32 mouse cellular contexts compared by ENCODE assay signal in the genomic region with DNA sequence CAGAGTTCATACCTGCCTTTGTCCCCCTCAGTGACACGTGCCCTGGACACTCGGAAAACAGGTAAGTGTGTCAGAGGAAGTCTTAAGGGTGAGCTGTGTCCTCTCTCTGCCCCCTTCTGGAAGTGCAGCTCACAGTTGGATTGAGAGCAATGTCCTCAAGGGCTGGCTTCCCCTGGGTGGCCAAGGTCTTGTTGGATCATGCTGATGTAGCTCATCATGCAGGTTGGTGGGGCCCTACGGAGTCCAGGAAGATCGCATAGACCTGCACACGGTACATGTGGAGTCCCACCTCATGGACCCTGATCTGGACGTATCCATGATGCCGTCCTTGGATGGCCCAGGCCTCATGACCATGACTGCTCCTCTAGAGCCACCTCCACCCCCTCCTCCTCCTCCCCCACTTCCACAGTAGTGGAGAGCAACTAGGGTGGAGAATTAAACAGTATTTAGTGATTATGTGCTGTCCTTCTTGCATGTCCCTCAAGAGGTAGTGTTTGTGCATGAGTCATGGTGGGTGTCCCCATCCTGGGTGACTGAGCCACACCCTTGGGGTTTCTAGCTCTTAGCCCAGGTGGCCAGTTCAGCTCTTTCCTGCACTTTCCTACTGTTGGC. TPM values are rescaled to one million over a fixed set of nuclear protein-coding genes. Genes with fewer than 3 reads are reported as not detected.
DNase-seq lines count a peak whose midpoint lies in the region; ATAC-seq and TF ChIP-seq lines count a peak whose summit lies in the region.
"Had no signal": no experiment of that assay in that cellular context is flagged by ENCODE, and none has a peak within 500 bp of the region (broad histone marks: within the 10 kb centered on the region; RNA-seq: fewer than 3 reads in every experiment).

No protein-coding gene starts in this region.

- no peak overlapping the region for H3K4me3 ChIP-seq in forebrain, postnatal 0 days (ENCODE audit: low read depth, low read length)
- H3K4me3 ChIP-seq in forebrain, embryonic 15.5 days: no peak overlapping the region
- no peak overlapping the region for H3K4me3 ChIP-seq in cortical plate, adult 2 months (ENCODE audit: insufficient read depth, low read length)
- no peak overlapping the region for H3K4me3 ChIP-seq in stomach, postnatal 0 days (ENCODE audit: low read depth, low read length)
- H3K4me3 ChIP-seq: embryonic facial prominence, embryonic 12.5 days; hindbrain, embryonic 10.5 days; limb, embryonic 10.5 days; limb, embryonic 15.5 days; liver, embryonic 13.5 days; megakaryocyte, embryonic 14.5 days; midbrain, embryonic 12.5 days; stomach, embryonic 15.5 days had no signal

- no peaks in the 10 kb centered on the region for H3K9me3 ChIP-seq in forebrain, postnatal 0 days (ENCODE audit: low read length)
- H3K9me3 ChIP-seq in forebrain, embryonic 15.5 days: no peaks in the 10 kb centered on the region
- H3K9me3 ChIP-seq in stomach, postnatal 0 days (ENCODE audit: control insufficient read depth, low read length): no peaks in the 10 kb centered on the region
- H3K9me3 ChIP-seq: embryonic facial prominence, embryonic 12.5 days; G1E; hindbrain, embryonic 10.5 days; hindbrain, embryonic 15.5 days; limb, embryonic 10.5 days; limb, embryonic 15.5 days; liver, embryonic 13.5 days; megakaryocyte, embryonic 14.5 days; midbrain, embryonic 12.5 days; neural tube, embryonic 13.5 days; stomach, embryonic 15.5 days had no signal

- 86% methylated on average over 7 of the region's 7 CpGs for WGBS in forebrain, postnatal 0 days
- 80% methylated on average over 7 of the region's 7 CpGs for WGBS in forebrain, embryonic 15.5 days
- WGBS in stomach, postnatal 0 days: 68% methylated on average over 7 of the region's 7 CpGs

- no peak overlapping the region for H3K27ac ChIP-seq in forebrain, postnatal 0 days (ENCODE audit: low read depth, low read length)
- H3K27ac ChIP-seq in forebrain, embryonic 15.5 days (replicated peaks): no peak overlapping the region
- no peak overlapping the region for H3K27ac ChIP-seq in cortical plate, adult 2 months (ENCODE audit: insufficient read depth, low read length)
- peak overlapping the region; percentile 94 for H3K27ac ChIP-seq in stomach, postnatal 0 days (replicated peaks)
- H3K27ac ChIP-seq: embryonic facial prominence, embryonic 12.5 days; gastrocnemius, adult 2 months; hindbrain, embryonic 10.5 days; hindbrain, embryonic 15.5 days; limb, embryonic 10.5 days; limb, embryonic 15.5 days; liver, embryonic 13.5 days; midbrain, embryonic 12.5 days; neural tube, embryonic 13.5 days had no signal

- no peak for TF ChIP-seq EP300 in stomach, postnatal 0 days (optimal IDR thresholded peaks at IDR 0.05)

- H3K4me2 ChIP-seq in forebrain, postnatal 0 days (ENCODE audit: low read depth): no peak overlapping the region
- H3K4me2 ChIP-seq in forebrain, embryonic 15.5 days (replicated peaks): no peak overlapping the region
- H3K4me2 ChIP-seq in stomach, postnatal 0 days (replicated peaks; ENCODE audit: low read depth): no peak overlapping the region
- H3K4me2 ChIP-seq: embryonic facial prominence, embryonic 12.5 days; limb, embryonic 15.5 days; liver, embryonic 13.5 days; midbrain, embryonic 12.5 days had no signal

- peak; percentile 48 for DNase-seq in cerebellum, adult 11-12 months
- no peak for DNase-seq in cerebellum, adult 11 months
- DNase-seq in forebrain, postnatal 0 days: no peak
- peak; percentile 52 for DNase-seq in stomach, postnatal 0 days (ENCODE audit: low spot score)
- DNase-seq in spleen, postnatal 4 days (ENCODE audit: low spot score in 2 of 2): no peak
- DNase-seq: embryo, embryonic 11 days; layer of hippocampus, postnatal 36 days; liver, embryonic 13.5 days had no signal

- H3K4me1 ChIP-seq in forebrain, postnatal 0 days (ENCODE audit: insufficient read depth): peaks cover 8% of the 10 kb centered on the region; the same call in 1 of the 2 replicates
- H3K4me1 ChIP-seq in forebrain, embryonic 15.5 days: peaks cover 34% of the 10 kb centered on the region
- peaks cover 3% of the 10 kb centered on the region; the same call in 1 of the 2 replicates for H3K4me1 ChIP-seq in cortical plate, adult 2 months (ENCODE audit: control insufficient read depth, insufficient read depth, low read length)
- peaks cover 8% of the 10 kb centered on the region; the same call in 1 of the 2 replicates for H3K4me1 ChIP-seq in stomach, postnatal 0 days (replicated peaks; ENCODE audit: control insufficient read depth, insufficient read depth)

- TF ChIP-seq CTCF in forebrain, postnatal 0 days (IDR thresholded peaks at IDR 0.05; ENCODE audit: low read depth): 0 out of 2 replicates have a peak, but pooled peaks have one; percentile 4
- TF ChIP-seq CTCF in cortical plate, adult 2 months (IDR thresholded peaks at IDR 0.05; ENCODE audit: extremely low read depth, insufficient read depth, low read length): no peak
- TF ChIP-seq CTCF in stomach, postnatal 0 days (IDR thresholded peaks at IDR 0.05; ENCODE audit: low read depth): no peak

- peaks cover 25% of the 10 kb centered on the region for H3K36me3 ChIP-seq in forebrain, postnatal 0 days (ENCODE audit: insufficient read depth)
- peaks cover 23% of the 10 kb centered on the region for H3K36me3 ChIP-seq in forebrain, embryonic 15.5 days
- H3K36me3 ChIP-seq in stomach, postnatal 0 days (ENCODE audit: control insufficient read depth, insufficient read depth, low read length): peaks cover 9% of the 10 kb centered on the region

- no peak for ATAC-seq in forebrain, postnatal 0 days
- ATAC-seq in forebrain, embryonic 15.5 days (replicated peaks): no peak
- no peak for ATAC-seq in stomach, postnatal 0 days (ENCODE audit: low FRiP score, low TSS enrichment)
- ATAC-seq: forebrain, embryonic 14.5 days; inflammation-experienced regulatory T-cells, adult 6 months; lung, postnatal 0 days had no signal

- peaks cover 37% of the 10 kb centered on the region for H3K27me3 ChIP-seq in forebrain, postnatal 0 days (ENCODE audit: insufficient read depth, low read length)
- H3K27me3 ChIP-seq in forebrain, embryonic 15.5 days: peaks cover 59% of the 10 kb centered on the region
- H3K27me3 ChIP-seq in stomach, postnatal 0 days (ENCODE audit: control insufficient read depth, insufficient read depth, low read length): peaks cover 8% of the 10 kb centered on the region; the same call in 1 of the 2 replicates

- H3K9ac ChIP-seq in forebrain, postnatal 0 days: no peak overlapping the region
- no peak overlapping the region for H3K9ac ChIP-seq in forebrain, embryonic 15.5 days (replicated peaks)
- H3K9ac ChIP-seq in stomach, postnatal 0 days (ENCODE audit: low read length): no peak overlapping the region
- H3K9ac ChIP-seq: embryonic facial prominence, embryonic 12.5 days; limb, embryonic 15.5 days; liver, embryonic 13.5 days; midbrain, embryonic 12.5 days; neural tube, embryonic 13.5 days; stomach, embryonic 15.5 days had no signal

- peak; percentile 48 for TF ChIP-seq POLR2A in cortical plate, adult 2 months (IDR thresholded peaks at IDR 0.05; ENCODE audit: extremely low read depth, insufficient read depth, low read length)

RNA-seq across cellular contexts. Expression of gene Lrrc26, which starts 0.9 kb away (rescaled TPM):
- not detected in 2 replicates for total RNA-seq in forebrain, postnatal 0 days (2014; rRNA removed)
- 0.15 TPM in 1 of 2 replicates, not detected in the other for polyA plus RNA-seq in forebrain, postnatal 0 days (2015; fragmentation: Nextera tagmentation; extraction: Ambion mirVana)
- polyA plus RNA-seq in forebrain, embryonic 15.5 days (2015; fragmentation: Nextera tagmentation; extraction: Ambion mirVana): not detected in 2 replicates
- polyA plus RNA-seq in cortical plate, adult 2 months (2012; rRNA removed): not detected in 2 replicates
- 34.9 and 42.1 TPM in 2 replicates for polyA plus RNA-seq in stomach, postnatal 0 days (2015; fragmentation: Nextera tagmentation; extraction: Ambion mirVana)
- total RNA-seq: adrenal gland, postnatal 10 days; G1E; gastrocnemius, adult 2 months; layer of hippocampus, adult 8-10 months; layer of hippocampus, postnatal 36 days; midbrain, postnatal 0 days had no signal
- polyA plus RNA-seq: embryonic facial prominence, embryonic 12.5 days; forebrain, embryonic 14.5 days; G1E; heart, embryonic 14.5 days; hindbrain, embryonic 10.5 days; hindbrain, embryonic 15.5 days; inflammation-experienced regulatory T-cells, adult 6 months; kidney, embryonic 16.5 days; limb, embryonic 10.5 days; liver, embryonic 13.5 days; midbrain, embryonic 12.5 days; neural tube, embryonic 13.5 days had no signal

RNA-seq across cellular contexts. Expression of gene Tmem210, which starts 0.9 kb away (rescaled TPM):
- not detected in 2 replicates for total RNA-seq in forebrain, postnatal 0 days (2014; rRNA removed)
- not detected in 2 replicates for polyA plus RNA-seq in forebrain, postnatal 0 days (2015; fragmentation: Nextera tagmentation; extraction: Ambion mirVana)
- not detected in 2 replicates for polyA plus RNA-seq in forebrain, embryonic 15.5 days (2015; fragmentation: Nextera tagmentation; extraction: Ambion mirVana)
- polyA plus RNA-seq in cortical plate, adult 2 months (2012; rRNA removed): not detected in 2 replicates
- polyA plus RNA-seq in stomach, postnatal 0 days (2015; fragmentation: Nextera tagmentation; extraction: Ambion mirVana): not detected in 2 replicates
- total RNA-seq: adrenal gland, postnatal 10 days; G1E; gastrocnemius, adult 2 months; heart, postnatal 14 days; layer of hippocampus, adult 8-10 months; layer of hippocampus, postnatal 36 days; midbrain, postnatal 0 days had no signal
- polyA plus RNA-seq: embryonic facial prominence, embryonic 12.5 days; forebrain, embryonic 14.5 days; G1E; heart, embryonic 14.5 days; hindbrain, embryonic 10.5 days; hindbrain, embryonic 15.5 days; inflammation-experienced regulatory T-cells, adult 6 months; kidney, adult 2 months; kidney, embryonic 16.5 days; limb, embryonic 10.5 days; limb, embryonic 15.5 days; liver, embryonic 13.5 days; lung, postnatal 0 days; midbrain, embryonic 12.5 days; midbrain, postnatal 0 days; neural tube, embryonic 13.5 days; stomach, embryonic 15.5 days; thymus, postnatal 0 days had no signal

RNA-seq across cellular contexts. Expression of gene Anapc2, which starts 16.6 kb away (rescaled TPM):
- total RNA-seq in forebrain, postnatal 0 days (2014; rRNA removed): 30.2 and 37.9 TPM in 2 replicates
- polyA plus RNA-seq in forebrain, postnatal 0 days (2015; fragmentation: Nextera tagmentation; extraction: Ambion mirVana): 90.7 and 108 TPM in 2 replicates
- polyA plus RNA-seq in forebrain, embryonic 15.5 days (2015; fragmentation: Nextera tagmentation; extraction: Ambion mirVana): 148 and 150 TPM in 2 replicates
- 75.7 and 76.5 TPM in 2 replicates for polyA plus RNA-seq in cortical plate, adult 2 months (2012; rRNA removed)
- 57.5 and 59.6 TPM in 2 replicates for polyA plus RNA-seq in stomach, postnatal 0 days (2015; fragmentation: Nextera tagmentation; extraction: Ambion mirVana)

RNA-seq across cellular contexts. Expression of gene Ssna1, which starts 16.6 kb away (rescaled TPM):
- 108 and 127 TPM in 2 replicates for total RNA-seq in forebrain, postnatal 0 days (2014; rRNA removed)
- 189 and 195 TPM in 2 replicates for polyA plus RNA-seq in forebrain, postnatal 0 days (2015; fragmentation: Nextera tagmentation; extraction: Ambion mirVana)
- 209 and 225 TPM in 2 replicates for polyA plus RNA-seq in forebrain, embryonic 15.5 days (2015; fragmentation: Nextera tagmentation; extraction: Ambion mirVana)
- polyA plus RNA-seq in cortical plate, adult 2 months (2012; rRNA removed): 87.9 and 93.2 TPM in 2 replicates
- polyA plus RNA-seq in stomach, postnatal 0 days (2015; fragmentation: Nextera tagmentation; extraction: Ambion mirVana): 149 and 162 TPM in 2 replicates

RNA-seq across cellular contexts. Expression of gene Tprn, which starts 26.4 kb away (rescaled TPM):
- 15.2 and 18.1 TPM in 2 replicates for total RNA-seq in forebrain, postnatal 0 days (2014; rRNA removed)
- 16.4 and 18.8 TPM in 2 replicates for polyA plus RNA-seq in forebrain, postnatal 0 days (2015; fragmentation: Nextera tagmentation; extraction: Ambion mirVana)
- 15.6 and 16.5 TPM in 2 replicates for polyA plus RNA-seq in forebrain, embryonic 15.5 days (2015; fragmentation: Nextera tagmentation; extraction: Ambion mirVana)
- 14.0 and 22.0 TPM in 2 replicates for polyA plus RNA-seq in cortical plate, adult 2 months (2012; rRNA removed)
- 17.4 and 20.3 TPM in 2 replicates for polyA plus RNA-seq in stomach, postnatal 0 days (2015; fragmentation: Nextera tagmentation; extraction: Ambion mirVana)

Comparison
In these comparisons a context has a peak if more than half of its experiments do, and no peak if none do; other contexts are left out.
1. DNase-seq: peak in cerebellum, adult 11-12 months (single experiment) and stomach, postnatal 0 days (single experiment); none in cerebellum, adult 11 months (single experiment), forebrain, postnatal 0 days (single experiment) and spleen, postnatal 4 days (0 of 2).
2. RNA of gene Lrrc26, which starts 0.9 kb away (polyA plus RNA-seq): 34.9 to 42.1 TPM in stomach, postnatal 0 days; 0.15 TPM in forebrain, postnatal 0 days, not detected in forebrain, embryonic 15.5 days and not detected in cortical plate, adult 2 months; every median in the first group is over 10 times any median in the second.